Mouse (Mus musculus): ENCODE results near the gene Celf2. TPM values are rescaled to one million over a fixed set of nuclear protein-coding genes. Genes with fewer than 3 reads are reported as not detected.
"Not testable (repeated sequence)": the region's sequence is repeated elsewhere in the genome, so short reads cannot be mapped to it uniquely, and the experiment has no call there.

Celf2 gene
- total RNA-seq, 2 experiments from 2014 or later = 478 to 500 TPM

- no peak for DNase-seq (ENCODE audit: low spot score in 2 of 2)
- intact Hi-C loops (cut with DNase I) = no loop called here
Measured at GRCm38 (mm10) chr2:7309324-7309723, 200.0 kb downstream of the Celf2 start.

- DNase-seq (ENCODE audit: low spot score in 2 of 2) = no peak
Measured at GRCm38 (mm10) chr2:7308731-7309130, 200.6 kb downstream of the Celf2 start.

GRCm38 (mm10) chr2:7287434-7287833, 221.9 kb downstream of the Celf2 start:
- no peak for DNase-seq (ENCODE audit: low spot score in 2 of 2)
- intact Hi-C loops (cut with DNase I) = no loop called here

More at GRCm38 (mm10) chr2:7308731-7309130, 200.6 kb downstream of the Celf2 start:
- intact Hi-C loops (cut with DNase I) = no loop called here

GRCm38 (mm10) chr2:7273214-7273613, 236.1 kb downstream of the Celf2 start:
- intact Hi-C loops (cut with DNase I) = no loop called here
- no peak for DNase-seq (ENCODE audit: low spot score in 2 of 2)

- DNase-seq (ENCODE audit: low spot score in 2 of 2) = peak; percentile 86 to 94
- intact Hi-C loops (cut with DNase I) = no loop called here
Measured at GRCm38 (mm10) chr2:7270051-7270450, 239.3 kb downstream of the Celf2 start.

- intact Hi-C loops (cut with DNase I) = loop anchor here (10.0 kb wide), 1 partner anchor 128 kb away; no protein-coding TSS in a partner anchor
- DNase-seq (ENCODE audit: low spot score in 2 of 2) = no peak
Measured at GRCm38 (mm10) chr2:7267166-7267565, 242.2 kb downstream of the Celf2 start.

GRCm38 (mm10) chr2:7262668-7263067, 246.7 kb downstream of the Celf2 start:
- not testable (repeated sequence) for DNase-seq (ENCODE audit: low spot score in 2 of 2)
- intact Hi-C loops (cut with DNase I) = loop anchor here (10.0 kb wide), 1 partner anchor 132 kb away; no protein-coding TSS in a partner anchor

GRCm38 (mm10) chr2:7260186-7260585, 249.2 kb downstream of the Celf2 start:
- intact Hi-C loops (cut with DNase I) = loop anchor here (10.0 kb wide), 1 partner anchor 135 kb away; no protein-coding TSS in a partner anchor
- DNase-seq (ENCODE audit: low spot score in 2 of 2) = no peak

- DNase-seq (ENCODE audit: low spot score in 2 of 2) = no peak
- intact Hi-C loops (cut with DNase I) = loop anchor here (10.0 kb wide), 1 partner anchor 135 kb away; no protein-coding TSS in a partner anchor
Measured at GRCm38 (mm10) chr2:7259616-7260015, 249.7 kb downstream of the Celf2 start.

- DNase-seq (ENCODE audit: low spot score in 2 of 2) = peak; percentile 60 to 75
- intact Hi-C loops (cut with DNase I) = no loop called here
Measured at GRCm38 (mm10) chr2:7256023-7256422, 253.3 kb downstream of the Celf2 start.

- intact Hi-C loops (cut with DNase I) = no loop called here
Measured at GRCm38 (mm10) chr2:7255386-7255785, 254.0 kb downstream of the Celf2 start.

GRCm38 (mm10) chr2:7250314-7250713, 259.0 kb downstream of the Celf2 start:
- intact Hi-C loops (cut with DNase I) = no loop called here
- no peak for DNase-seq (ENCODE audit: low spot score in 2 of 2)

More at GRCm38 (mm10) chr2:7255386-7255785, 254.0 kb downstream of the Celf2 start:
- peak in 1 of 2 experiments; percentile 60 for DNase-seq (ENCODE audit: low spot score in 2 of 2)

- DNase-seq (ENCODE audit: low spot score in 2 of 2) = no peak
- intact Hi-C loops (cut with DNase I) = no loop called here
Measured at GRCm38 (mm10) chr2:7249002-7249401, 260.4 kb downstream of the Celf2 start.

- intact Hi-C loops (cut with DNase I) = no loop called here
- DNase-seq (ENCODE audit: low spot score in 2 of 2) = no peak
Measured at GRCm38 (mm10) chr2:7245958-7246774, 263.2 kb downstream of the Celf2 start.

- no peak for DNase-seq (ENCODE audit: low spot score in 2 of 2)
- intact Hi-C loops (cut with DNase I) = no loop called here
Measured at GRCm38 (mm10) chr2:7242139-7242538, 267.2 kb downstream of the Celf2 start.

- no peak for DNase-seq (ENCODE audit: low spot score in 2 of 2)
Measured at GRCm38 (mm10) chr2:7241523-7241941, 267.8 kb downstream of the Celf2 start.

GRCm38 (mm10) chr2:7237283-7237682, 272.1 kb downstream of the Celf2 start:
- DNase-seq (ENCODE audit: low spot score in 2 of 2) = no peak
- intact Hi-C loops (cut with DNase I) = no loop called here

More at GRCm38 (mm10) chr2:7241523-7241941, 267.8 kb downstream of the Celf2 start:
- intact Hi-C loops (cut with DNase I) = no loop called here

GRCm38 (mm10) chr2:7236452-7236851, 272.9 kb downstream of the Celf2 start:
- intact Hi-C loops (cut with DNase I) = no loop called here
- DNase-seq (ENCODE audit: low spot score in 2 of 2) = no peak

GRCm38 (mm10) chr2:7235059-7235741, 274.2 kb downstream of the Celf2 start:
- peak; percentile 26 to 34 for DNase-seq (ENCODE audit: low spot score in 2 of 2)

GRCm38 (mm10) chr2:7234587-7234986, 274.8 kb downstream of the Celf2 start:
- DNase-seq (ENCODE audit: low spot score in 2 of 2) = peak; percentile 55 to 56
- intact Hi-C loops (cut with DNase I) = no loop called here

More at GRCm38 (mm10) chr2:7235059-7235741, 274.2 kb downstream of the Celf2 start:
- intact Hi-C loops (cut with DNase I) = no loop called here
